Mouse (Mus musculus): Measurements from ENCODE around the gene Mucl1.
"Not testable (repeated sequence)": the region's sequence is repeated elsewhere in the genome, so short reads cannot be mapped to it uniquely, and the experiment has no call there.

Gene Mucl1

GRCm38 (mm10) chr15:103755369-103755768 lies at the start of gene Mucl1:
Gene Mucl1 (minus strand): TSS chr15:103755469.
- DNase-seq (ENCODE audit: low spot score in 2 of 2): no peak

- not testable (repeated sequence) for DNase-seq (ENCODE audit: low spot score in 2 of 2)
Observed at GRCm38 (mm10) chr15:103766836-103767235, 11.6 kb upstream of the Mucl1 start.

GRCm38 (mm10) chr15:103716861-103717260 lies 38.4 kb downstream of the Mucl1 start:
- not testable (repeated sequence) for DNase-seq (ENCODE audit: low spot score in 2 of 2)

Measured in heart, adult 9 months (tissue).